Mouse (Mus musculus) cortical plate, adult 2 months (tissue): ENCODE results near the gene Tsc22d4.

ENCODE experiments used
- CTCF ChIP-seq: fragments of 200-500 bp; IDR thresholded peaks from 2 replicates; pipeline ENCODE4 v1.5.1; 2011; ENCODE audit warnings: mild to moderate bottlenecking, control low read depth, low read length; ENCODE audit not compliant: insufficient read depth; ENCODE audit errors: extremely low read depth
- POLR2A ChIP-seq: fragments of 200-500 bp; IDR thresholded peaks from 2 replicates; pipeline ENCODE4 v1.6.1; 2011; ENCODE audit warnings: mild to moderate bottlenecking, low read length, control low read depth; ENCODE audit not compliant: insufficient read depth; ENCODE audit errors: extremely low read depth

DNA sequence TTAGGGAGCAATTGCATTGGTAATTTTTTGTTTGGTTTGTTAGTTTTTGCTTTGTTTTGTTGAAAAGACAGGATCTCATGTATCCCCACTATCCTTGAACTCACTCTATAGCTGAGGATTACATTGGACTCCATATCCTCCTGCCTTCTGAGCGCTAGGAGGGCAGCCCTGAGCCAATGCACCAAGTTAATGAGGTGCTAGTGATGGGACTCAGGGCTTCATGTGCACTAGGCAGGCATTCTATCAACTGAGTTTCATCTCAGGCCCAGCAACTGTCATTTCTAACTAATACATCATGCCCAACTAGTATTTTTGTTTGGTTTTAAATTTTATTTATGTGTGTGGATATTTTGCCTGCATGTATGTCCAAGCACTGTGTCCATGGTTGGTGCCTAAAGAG is 60.6 kb downstream of the Tsc22d4 start:
- TF ChIP-seq CTCF (no peak), POLR2A (no peak)
